Mouse (Mus musculus) cerebellum, postnatal 4 days (tissue): ENCODE measurements around the gene Txndc15.
A peak's percentile ranks its signal among the peaks of the same experiment; 100 is the strongest.
"Not testable (repeated sequence)": the region's sequence is repeated elsewhere in the genome, so short reads cannot be mapped to it uniquely, and the experiment has no call there.

ENCODE experiments used
- DNase-seq, 2 experiments: peaks; one replicate each; pipeline ENCODE4 v3.0.0; 2022; ENCODE audit warnings: low spot score in 2 of 2, mixed read lengths in 1 of 2

Gene Txndc15

GRCm38 (mm10) chr13:55714501-55715166 is at the start of gene Txndc15:
Gene Txndc15, plus strand, starts transcription at chr13:55714650.
- DNase-seq = peak; percentile 82 to 92

- peak in 1 of 2 experiments; percentile 48 for DNase-seq
These were observed 45.9 kb upstream of the Txndc15 start for GRCm38 (mm10) chr13:55668550-55668949.

- DNase-seq = no peak
These were observed 41.7 kb upstream of the Txndc15 start for GRCm38 (mm10) chr13:55672711-55673110.

- DNase-seq = no peak
These were observed 37.1 kb upstream of the Txndc15 start for GRCm38 (mm10) chr13:55677364-55677763.

DNA sequence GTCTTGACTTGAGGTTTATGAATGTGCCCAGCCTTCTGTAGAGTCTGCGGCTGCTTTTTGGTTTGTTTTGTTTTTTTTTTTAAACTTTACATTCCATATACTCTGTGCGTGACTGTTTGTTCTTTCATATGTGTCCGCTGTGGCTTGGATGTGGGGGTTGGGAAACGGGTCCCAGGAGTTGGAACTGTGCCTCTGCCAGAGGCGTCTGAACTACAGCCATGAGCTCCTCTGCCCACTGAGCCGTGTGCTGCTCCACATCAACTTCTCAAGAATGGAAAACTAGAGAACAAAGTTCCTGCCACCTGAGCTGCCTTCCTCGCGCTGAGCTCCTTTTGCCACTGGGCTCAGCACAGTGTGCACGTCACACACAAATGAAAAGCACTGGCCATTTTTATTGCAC is 32.2 kb upstream of the Txndc15 start:
- DNase-seq = no peak

DNA sequence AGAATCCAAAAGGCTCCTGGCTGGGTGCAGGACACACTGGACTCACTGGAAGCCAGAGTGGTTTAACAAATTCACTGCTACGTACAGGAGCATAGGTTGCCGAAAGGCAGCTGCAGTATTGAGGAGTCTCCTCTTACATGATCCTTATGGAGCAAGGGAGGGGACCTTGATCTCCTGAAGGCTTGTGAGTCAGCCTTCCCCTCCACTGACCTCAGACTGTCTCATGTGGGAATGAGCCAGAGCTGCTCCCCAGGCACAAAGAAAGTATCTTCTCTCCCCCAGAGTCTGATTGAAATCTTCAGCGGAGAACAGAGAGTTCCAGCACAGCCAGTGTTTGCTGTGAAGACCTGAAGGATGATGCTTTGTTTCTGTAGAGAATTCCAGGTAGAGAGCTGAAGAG is 30.9 kb upstream of the Txndc15 start:
- no peak for DNase-seq

DNA sequence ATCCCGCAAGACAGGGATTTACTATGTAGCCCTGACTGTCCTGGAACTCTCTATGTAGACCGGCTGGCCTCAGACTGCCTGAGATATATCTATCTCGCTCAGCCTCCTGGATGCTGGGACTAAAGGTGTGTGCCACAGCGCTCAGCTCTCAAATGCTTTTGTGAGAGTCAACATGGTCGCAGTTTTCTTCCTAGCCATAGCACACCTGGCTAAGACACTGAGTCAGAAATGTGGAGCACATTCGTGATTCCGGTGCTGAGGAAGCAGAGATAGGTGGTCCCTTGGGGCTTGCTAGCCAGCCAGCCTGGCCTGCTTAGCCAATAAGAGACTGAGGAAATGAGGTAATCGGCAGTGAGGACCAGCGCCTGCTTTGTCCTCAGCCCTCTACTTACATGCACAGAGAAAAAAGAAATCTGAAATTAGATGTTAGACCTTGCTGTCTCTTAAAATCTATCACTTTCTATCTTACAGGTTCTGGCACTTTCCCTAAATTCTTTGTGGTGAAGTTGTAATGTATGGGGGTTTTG is 28.3 kb upstream of the Txndc15 start:
- no peak for DNase-seq

- no peak for DNase-seq
These were observed 26.4 kb upstream of the Txndc15 start for GRCm38 (mm10) chr13:55687927-55688602.

DNA sequence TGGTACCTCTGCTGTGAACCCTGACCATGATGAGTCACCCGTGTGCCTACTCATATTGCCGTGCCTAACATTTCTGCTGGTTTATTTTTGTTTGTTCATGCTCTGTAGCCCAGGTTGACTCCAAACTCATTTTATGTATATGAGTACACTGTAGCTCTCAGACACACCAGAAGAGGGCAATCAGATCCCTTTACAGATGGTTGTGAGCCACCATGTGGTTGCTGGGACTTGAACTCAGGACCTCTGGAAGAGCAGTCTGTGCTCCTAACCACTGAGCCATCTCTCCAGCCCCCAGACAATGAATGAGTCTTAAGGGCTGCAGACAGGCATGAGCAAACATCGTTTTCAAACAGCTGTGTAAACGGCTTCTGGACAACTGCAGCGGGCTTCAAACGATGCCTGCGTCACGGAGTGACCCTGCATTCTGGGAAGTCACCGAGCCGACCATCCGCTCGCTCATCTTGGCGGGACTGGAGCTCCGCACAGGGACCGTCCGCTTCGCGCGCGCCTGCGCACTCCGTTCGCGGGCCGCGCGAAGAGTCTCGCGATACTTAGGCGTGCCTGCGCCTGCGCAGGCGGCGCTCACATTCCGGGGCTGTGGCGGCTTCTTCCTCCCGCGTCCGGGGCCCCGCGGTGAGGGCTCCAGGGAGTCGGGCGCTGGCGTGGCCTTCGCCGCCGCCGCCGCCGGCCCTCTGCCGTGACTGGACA is 21.8 kb upstream of the Txndc15 start, which contains the start of gene B230219D22Rik:
B230219D22Rik (plus strand) TSS at position 590 of the 708 bp plus-strand sequence.
- DNase-seq = peak; percentile 83 to 94

DNA sequence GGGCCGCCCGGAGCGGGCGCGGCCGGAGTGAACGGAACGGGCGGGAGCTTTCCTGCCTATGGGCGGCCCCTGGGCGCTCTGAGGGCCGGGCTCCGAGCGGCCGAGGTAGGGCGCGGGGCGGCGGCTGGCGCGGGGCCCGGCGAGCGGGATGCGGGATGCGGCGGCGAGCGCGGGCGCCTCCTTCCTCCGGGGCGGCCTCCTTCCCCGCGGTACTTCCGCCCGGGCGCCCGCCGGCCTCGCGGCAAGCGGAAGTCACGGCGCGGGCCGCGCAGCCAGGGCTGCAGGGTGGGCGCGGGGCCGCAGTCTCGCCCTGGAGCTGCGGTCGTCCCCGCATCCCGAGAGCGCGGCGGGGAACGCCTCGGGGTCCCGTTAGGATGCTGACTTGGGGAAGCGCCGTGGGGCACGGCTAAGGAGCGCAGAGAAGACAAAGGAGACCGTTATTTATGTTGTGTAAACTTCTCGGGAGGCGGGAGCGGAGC is 21.2 kb upstream of the Txndc15 start:
- no peak for DNase-seq

DNA sequence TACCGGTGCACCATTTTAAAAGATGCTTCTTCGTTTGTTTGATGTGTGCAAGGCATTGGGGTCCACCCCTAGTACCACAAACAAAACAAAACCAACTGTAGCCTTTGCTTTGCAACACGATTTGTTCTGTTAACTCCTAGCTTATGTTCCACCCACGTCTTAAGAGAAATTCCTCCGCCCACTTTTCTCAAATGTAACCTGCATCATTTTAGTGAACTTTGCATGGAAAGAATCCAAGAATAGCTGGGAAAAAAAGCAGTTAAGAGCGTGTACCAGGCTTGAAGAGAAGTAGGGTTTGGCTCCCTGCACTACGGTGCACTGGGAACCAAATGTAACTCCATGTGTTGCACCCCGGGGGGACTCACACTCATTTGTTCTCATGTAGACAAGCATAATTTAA is 20.3 kb upstream of the Txndc15 start:
- DNase-seq = no peak

GRCm38 (mm10) chr13:55695989-55696388 is 18.5 kb upstream of the Txndc15 start:
- DNase-seq = not testable (repeated sequence)

DNA sequence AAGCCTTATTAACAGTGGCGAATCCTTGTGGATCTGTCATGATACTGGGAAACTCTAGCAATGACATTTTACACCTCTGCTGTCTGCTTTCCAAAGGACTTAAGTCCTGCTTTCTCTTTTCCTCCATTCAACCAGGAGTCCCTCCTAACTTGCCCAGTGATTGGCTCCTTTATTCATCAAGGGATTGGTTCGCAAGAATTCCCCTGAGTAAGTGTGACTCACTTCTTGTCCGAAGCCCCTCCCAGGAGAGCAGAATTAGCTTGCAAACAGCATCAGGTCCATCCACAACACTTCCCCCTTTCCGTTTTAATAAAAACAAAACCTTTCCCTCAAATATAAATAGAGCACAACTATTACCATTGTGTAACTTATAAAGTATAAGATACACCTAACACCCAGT is 10.1 kb upstream of the Txndc15 start:
- no peak for DNase-seq

DNA sequence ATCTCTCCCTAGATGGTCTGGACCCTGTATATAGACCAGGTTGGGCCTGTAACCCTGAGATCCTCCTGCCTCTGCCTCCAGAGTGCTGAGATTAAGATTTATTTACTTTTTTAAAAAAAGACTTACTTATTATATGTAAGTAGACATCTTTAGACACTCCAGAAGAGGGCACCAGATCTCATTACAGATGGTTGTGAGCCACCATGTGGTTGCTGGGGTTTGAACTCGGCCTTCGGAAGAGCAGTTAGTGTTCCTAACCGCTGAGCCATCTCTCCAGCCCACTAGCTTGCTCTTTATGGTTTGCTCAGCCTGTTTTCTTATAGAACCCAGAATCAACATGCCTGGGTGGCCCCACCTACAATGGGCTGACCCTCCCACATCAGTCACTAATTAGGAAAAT is 1.6 kb upstream of the Txndc15 start:
- DNase-seq = no peak

DNA sequence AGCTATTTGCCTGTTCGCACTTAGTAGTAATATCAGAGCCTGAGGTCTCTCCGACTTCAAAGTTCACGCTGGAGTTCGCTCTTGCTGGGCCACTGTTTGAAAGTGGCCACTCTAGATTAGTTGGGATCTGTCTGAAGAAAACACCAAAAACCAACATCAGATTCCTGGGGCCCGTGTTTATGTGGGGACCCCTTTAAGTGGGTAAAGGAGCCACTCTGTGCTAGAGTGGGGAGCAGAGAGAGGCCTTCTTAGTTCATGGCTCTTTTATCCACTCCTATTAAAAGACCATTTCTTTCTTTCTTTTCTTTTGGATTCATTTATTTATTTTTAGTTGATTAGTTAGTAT is 690 bp downstream of the Txndc15 start:
- DNase-seq = no peak

GRCm38 (mm10) chr13:55715908-55716510 is 1.6 kb downstream of the Txndc15 start:
- no peak for DNase-seq

DNA sequence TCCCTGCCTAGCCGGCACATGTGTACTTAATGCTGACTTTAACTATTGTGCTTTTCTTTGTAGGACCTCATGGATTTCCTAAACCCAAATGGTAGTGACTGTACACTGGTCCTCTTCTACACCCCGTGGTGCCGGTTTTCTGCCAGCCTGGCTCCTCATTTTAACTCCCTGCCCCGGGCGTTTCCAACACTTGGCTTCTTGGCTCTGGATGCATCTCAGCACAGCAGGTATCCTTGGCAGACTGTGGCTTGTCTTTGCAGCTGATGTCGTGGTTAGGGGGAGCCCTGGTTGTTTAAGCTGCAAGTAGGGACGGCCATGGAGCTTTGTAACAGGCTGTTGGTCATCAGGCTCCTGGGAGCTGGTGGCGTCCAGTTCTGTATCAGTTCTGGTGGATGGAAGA is 7.1 kb downstream of the Txndc15 start:
- peak in 1 of 2 experiments; percentile 50 for DNase-seq

DNA sequence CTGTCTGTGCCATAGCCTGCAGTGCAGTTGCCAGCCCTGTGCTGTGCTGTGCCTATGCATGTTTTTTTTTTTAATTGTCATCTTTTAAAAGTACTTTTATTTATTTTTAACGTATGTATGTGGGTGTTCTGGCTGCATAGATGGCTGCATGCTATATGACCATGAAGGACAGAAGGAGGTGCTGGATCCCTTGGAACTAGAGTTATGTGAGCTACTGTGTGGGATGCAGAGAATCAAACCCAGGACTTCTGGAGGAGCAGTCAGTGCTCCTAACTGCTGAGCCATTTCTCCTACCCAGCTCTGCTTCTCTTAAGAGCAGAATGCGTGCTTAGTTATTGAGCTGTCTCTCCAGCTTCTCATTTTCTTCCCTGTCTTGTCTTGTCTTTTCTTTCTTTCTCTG is 7.5 kb downstream of the Txndc15 start:
- DNase-seq = no peak

GRCm38 (mm10) chr13:55726598-55727119 is 12.2 kb downstream of the Txndc15 start:
- no peak for DNase-seq

- DNase-seq = peak; percentile 66 to 83
These were observed 12.8 kb downstream of the Txndc15 start, which contains the start of gene Pcbd2 for GRCm38 (mm10) chr13:55727120-55727838. Gene Pcbd2, plus strand, starts transcription at chr13:55727368.

GRCm38 (mm10) chr13:55727839-55728238 is 13.4 kb downstream of the Txndc15 start:
- DNase-seq = peak in 1 of 2 experiments; percentile 48
